Mouse (Mus musculus) stomach, embryonic 14.5 days (tissue): ENCODE results near the gene Ap1s3. TPM values are rescaled to one million over a fixed set of nuclear protein-coding genes. Genes with fewer than 3 reads are reported as not detected.

Experiments used
- ATAC-seq: fragments of 200-750 bp; cut with Nextera tagmentation; 2 replicates; pipeline ENCODE4 v1.8.0; 2017; ENCODE audit warnings: low read depth, moderate TSS enrichment; ENCODE audit not compliant: insufficient number of reproducible peaks, insufficient read depth, low FRiP score
- H3K27ac ChIP-seq: fragments of 300-500 bp; sonication (generic); 2 replicates; pipeline ENCODE4 v1.5.1; 2014; ENCODE audit warnings: mild to moderate bottlenecking, low read length, moderate library complexity, mixed read lengths
- H3K27me3 ChIP-seq: fragments of 300-500 bp; sonication (generic); 2 replicates; pipeline ENCODE4 v1.6.1; 2014; ENCODE audit warnings: low read length, control low read depth, mixed read lengths; ENCODE audit not compliant: control insufficient read depth, insufficient read depth
- H3K36me3 ChIP-seq: fragments of 300-500 bp; sonication (generic); 2 replicates; pipeline ENCODE4 v1.6.1; 2014; ENCODE audit warnings: mild to moderate bottlenecking, control low read depth, low read length, moderate library complexity, mixed read lengths; ENCODE audit not compliant: control insufficient read depth, insufficient read depth
- H3K4me1 ChIP-seq: fragments of 300-500 bp; sonication (generic); 2 replicates; pipeline ENCODE4 v1.6.1; 2014; ENCODE audit warnings: low read length, control low read depth, mixed read lengths; ENCODE audit not compliant: control insufficient read depth, insufficient read depth
- H3K4me2 ChIP-seq: fragments of 300-500 bp; sonication (generic); replicated peaks from 2 replicates; pipeline ENCODE4 v1.6.1; 2014; ENCODE audit warnings: low read depth, low read length, control low read depth
- H3K4me3 ChIP-seq: fragments of 300-500 bp; sonication (generic); 2 replicates; pipeline ENCODE4 v1.5.1; 2014; ENCODE audit warnings: low read depth, low read length, control low read depth
- H3K9ac ChIP-seq: fragments of 300-500 bp; sonication (generic); replicated peaks from 2 replicates; pipeline ENCODE4 v1.6.1; 2014; ENCODE audit warnings: low read depth, mild to moderate bottlenecking, control low read depth, low read length, moderate library complexity, mixed read lengths
- H3K9me3 ChIP-seq: fragments of 300-500 bp; sonication (generic); 2 replicates; pipeline ENCODE4 v1.6.1; 2016; ENCODE audit warnings: low read depth, low read length, control low read depth; ENCODE audit not compliant: control insufficient read depth
- WGBS: fragments of 180-500 bp; shearing (Covaris S2); extraction: QIAGEN DNeasy Blood & Tissue Kit; methylation state at CpG from one replicate; pipeline ENCODE4 v1.1.7; 2014; 5-methylcytosine and 5-hydroxymethylcytosine counted together
- polyA plus RNA-seq: library from polyadenylated mRNA; unstranded; fragments of >200 nt; fragmentation: Nextera tagmentation; extraction: Ambion mirVana; gene quantifications from 2 replicates; pipeline ENCODE4 v1.2.1, GENCODE M21; 2014

Gene Ap1s3
- polyA plus RNA-seq, 1 experiment from 2014 or later, result 0.43 TPM

DNA sequence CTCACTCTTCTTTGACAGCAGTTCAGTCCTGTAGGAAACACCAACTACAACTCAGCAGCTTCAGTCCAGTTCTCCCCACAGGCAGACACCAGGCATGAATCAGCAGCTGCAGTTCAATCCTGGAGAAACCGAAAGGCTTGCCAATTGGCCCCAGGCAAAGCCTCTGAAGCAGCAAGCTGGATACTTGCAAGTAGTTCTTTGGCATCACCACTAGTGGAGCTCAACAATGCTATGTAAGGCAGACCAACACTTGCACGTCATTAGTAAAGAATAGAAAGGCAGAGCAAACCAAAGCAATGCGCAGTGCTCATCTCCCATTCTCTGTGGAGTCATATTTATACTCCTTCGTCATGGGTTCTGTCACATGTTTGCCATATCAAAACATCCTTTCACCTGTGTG is 99.9 kb downstream of the Ap1s3 start:
- no peaks in the 10 kb centered on the region for H3K4me1 ChIP-seq
- no peak for ATAC-seq
- no peak overlapping the region for H3K4me3 ChIP-seq
- H3K27me3 ChIP-seq, result no peaks in the 10 kb centered on the region
- no peaks in the 10 kb centered on the region for H3K36me3 ChIP-seq
- 82% methylated on average over 4 of the region's 4 CpGs for WGBS
- H3K9me3 ChIP-seq, result no peaks in the 10 kb centered on the region
- no peak overlapping the region for H3K4me2 ChIP-seq
- H3K27ac ChIP-seq, result no peak overlapping the region
- H3K9ac ChIP-seq, result no peak overlapping the region

DNA sequence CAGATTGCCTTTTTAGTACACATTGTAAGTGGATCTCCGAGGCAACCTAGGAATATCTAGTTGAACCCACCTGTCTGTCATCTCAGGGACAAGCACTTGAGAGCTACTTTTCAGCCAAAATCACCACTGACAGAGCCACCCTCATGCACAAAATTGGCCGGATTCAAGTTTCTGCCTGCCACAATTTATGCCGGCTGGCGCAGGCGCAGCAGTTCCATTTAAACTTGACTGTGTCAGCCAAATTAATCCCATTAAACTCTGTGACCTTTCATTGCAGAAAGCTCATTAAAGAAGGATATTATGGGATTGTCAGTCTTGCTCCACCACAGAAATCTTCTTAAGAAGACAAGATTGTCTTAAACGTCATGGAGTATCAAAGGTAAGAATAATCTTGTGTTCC is 100.6 kb downstream of the Ap1s3 start:
- H3K27me3 ChIP-seq, result no peaks in the 10 kb centered on the region
- H3K27ac ChIP-seq, result no peak overlapping the region
- no peak overlapping the region for H3K4me3 ChIP-seq
- no peaks in the 10 kb centered on the region for H3K36me3 ChIP-seq
- no peak overlapping the region for H3K9ac ChIP-seq
- WGBS, result 82% methylated on average over 6 of the region's 6 CpGs
- ATAC-seq, result no peak
- no peaks in the 10 kb centered on the region for H3K9me3 ChIP-seq
- H3K4me1 ChIP-seq, result no peaks in the 10 kb centered on the region
- H3K4me2 ChIP-seq, result no peak overlapping the region

DNA sequence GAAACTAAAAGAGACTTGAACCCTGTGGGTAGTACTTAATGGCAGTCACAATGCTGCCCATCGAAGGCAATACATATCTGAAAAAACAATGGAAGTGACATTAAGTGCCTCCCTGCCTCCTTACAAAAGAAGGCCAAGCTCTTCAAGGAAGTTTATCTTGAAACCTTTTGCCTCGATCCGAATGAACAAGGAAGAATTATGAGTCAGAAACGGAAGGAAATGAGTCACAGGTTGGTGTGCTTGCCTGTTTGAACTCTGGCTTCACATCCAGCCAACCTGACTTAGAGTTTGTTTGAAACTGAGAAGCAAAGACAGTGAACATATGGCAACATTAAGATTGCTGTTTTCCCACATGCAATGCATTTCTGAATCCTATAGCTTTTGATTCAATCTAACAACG is 110.6 kb downstream of the Ap1s3 start:
- no peak for ATAC-seq
- no peaks in the 10 kb centered on the region for H3K27me3 ChIP-seq
- WGBS, result 54% methylated on average over 5 of the region's 5 CpGs
- H3K27ac ChIP-seq, result no peak overlapping the region
- H3K9ac ChIP-seq, result no peak overlapping the region
- no peak overlapping the region for H3K4me3 ChIP-seq
- H3K4me1 ChIP-seq, result no peaks in the 10 kb centered on the region
- no peaks in the 10 kb centered on the region for H3K9me3 ChIP-seq
- no peaks in the 10 kb centered on the region for H3K36me3 ChIP-seq
- no peak overlapping the region for H3K4me2 ChIP-seq

Other genes starting within 250 kb of the Ap1s3 start
- 3.2 and 3.6 TPM in 2 replicates for gene Scg2, start 231.9 kb downstream of the Ap1s3 start, polyA plus RNA-seq
- gene Mrpl44, start 104.0 kb upstream of the Ap1s3 start, polyA plus RNA-seq, result 47.2 and 48.5 TPM in 2 replicates
- 39.7 and 40.5 TPM in 2 replicates for gene Wdfy1, start 104.2 kb upstream of the Ap1s3 start, polyA plus RNA-seq
- gene Serpine2, start 189.2 kb upstream of the Ap1s3 start, polyA plus RNA-seq, result 127 and 131 TPM in 2 replicates